Mouse (Mus musculus) neutrophil, adult 5-6 weeks (primary cell): ENCODE measurements around the gene Flt3l. TPM values are rescaled to one million over a fixed set of nuclear protein-coding genes. Genes with fewer than 3 reads are reported as not detected.
"Not testable (repeated sequence)": the region's sequence is repeated elsewhere in the genome, so short reads cannot be mapped to it uniquely, and the experiment has no call there.

ENCODE experiments used
- ATAC-seq: fragments of 151-379, 151-347 bp; 2 replicates; pipeline ENCODE4 v1.8.0; 2017; ENCODE audit warnings: mild to moderate bottlenecking, moderate TSS enrichment; ENCODE audit not compliant: insufficient number of reproducible peaks, poor library complexity, low FRiP score, severe bottlenecking; ENCODE audit errors: extremely low read depth
- total RNA-seq: library from RNA; stranded (forward); fragments of 200-1000 nt; gene quantifications from 2 replicates; pipeline ENCODE4 v1.2.3, GENCODE M21; 2017

Gene Flt3l
- 34.4 and 37.5 TPM in 2 replicates for total RNA-seq

DNA sequence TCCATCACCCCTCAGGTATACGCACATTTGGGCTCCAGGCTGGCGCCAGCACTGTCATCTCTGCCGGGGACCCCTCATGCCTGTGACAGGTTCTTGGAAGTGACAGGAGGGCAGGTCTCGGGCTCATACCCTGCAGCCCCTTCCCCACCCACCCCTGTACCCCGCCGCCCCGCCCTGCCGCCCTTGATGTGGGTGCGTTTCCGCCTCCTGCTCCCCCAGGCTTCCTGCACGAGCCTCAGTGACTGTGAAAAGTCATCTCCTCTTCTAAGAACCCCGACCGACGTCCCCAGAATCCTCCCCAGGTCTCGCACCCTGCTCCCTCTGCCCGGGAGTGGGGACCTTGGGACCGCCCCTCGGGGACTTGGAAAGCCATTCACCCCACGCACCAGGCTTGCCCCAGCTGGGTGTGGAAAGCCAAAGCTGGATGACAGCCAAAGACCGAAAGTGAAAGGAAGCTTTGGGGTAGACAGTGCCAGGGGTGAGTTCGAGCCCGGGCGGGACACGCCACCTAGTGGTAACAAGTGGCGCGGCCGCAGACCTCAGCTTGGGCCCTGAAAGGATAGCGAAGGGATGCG, at the start of gene Flt3l, which contains the start of gene Gm45713:
TSS of gene Flt3l (minus strand) at position 440 of the 575 bp plus-strand sequence.
TSS of gene Gm45713 (minus strand) at position 239 of the 575 bp plus-strand sequence.
- ATAC-seq = peak; percentile 90

DNA sequence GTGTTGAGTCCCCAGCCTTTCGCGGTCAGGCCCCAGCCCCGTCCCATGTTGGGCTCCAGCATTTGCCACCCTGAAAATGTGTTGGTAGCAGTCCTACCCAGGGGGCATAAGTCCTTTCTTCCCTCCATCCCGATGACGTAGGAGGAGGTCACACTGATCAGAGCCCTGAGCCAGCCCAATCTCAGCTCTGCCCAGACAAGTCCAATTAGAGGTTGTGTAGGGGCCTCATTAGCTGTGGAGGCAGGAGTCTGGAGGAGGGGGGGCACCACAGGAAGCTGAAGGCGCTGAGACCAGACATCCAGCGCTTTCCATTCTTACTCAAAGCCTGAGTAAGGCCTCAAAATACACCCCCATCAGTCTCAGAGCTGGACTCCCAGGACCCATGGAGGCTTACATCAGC, 49.7 kb upstream of the Flt3l start:
- no peak for ATAC-seq

DNA sequence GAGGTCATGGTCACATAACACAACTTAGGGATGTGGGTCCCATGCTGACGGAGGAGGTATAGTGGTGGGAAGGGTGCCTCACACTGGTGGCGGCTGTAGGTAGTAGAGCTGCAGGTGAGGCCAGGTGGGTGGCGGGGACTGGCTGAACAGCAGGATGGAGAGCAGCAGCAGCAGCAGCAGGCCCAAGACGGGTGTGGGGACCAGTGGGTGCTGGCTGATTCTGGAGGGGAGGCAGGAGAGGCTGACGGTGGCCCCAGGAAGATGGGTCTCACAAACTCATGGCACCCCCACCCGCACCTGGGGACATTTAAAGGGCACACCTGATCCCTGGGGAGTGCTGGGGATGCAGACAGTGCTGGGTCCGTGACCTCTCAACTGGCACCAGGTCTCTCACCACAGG, 47.4 kb upstream of the Flt3l start:
- no peak for ATAC-seq

DNA sequence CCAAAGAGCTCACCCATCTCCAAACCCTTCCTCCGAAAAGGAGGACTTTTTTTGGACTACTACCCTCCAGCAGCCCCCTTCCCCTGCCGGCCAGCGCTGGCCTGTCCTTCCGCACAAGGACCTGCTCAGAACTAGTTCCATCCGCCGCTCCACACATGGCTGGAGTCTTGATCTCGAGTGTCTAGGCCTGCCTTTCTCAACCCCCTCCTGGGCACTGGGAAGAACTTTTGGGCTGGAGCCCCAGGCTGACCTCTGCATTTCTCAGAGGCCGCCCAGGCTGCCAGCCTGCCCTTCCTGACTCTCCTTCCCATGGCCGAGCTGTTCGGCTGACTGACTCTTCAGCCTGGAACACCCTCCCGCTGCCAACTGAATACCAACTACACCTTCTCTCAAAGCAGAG, 46.4 kb upstream of the Flt3l start:
- no peak for ATAC-seq

DNA sequence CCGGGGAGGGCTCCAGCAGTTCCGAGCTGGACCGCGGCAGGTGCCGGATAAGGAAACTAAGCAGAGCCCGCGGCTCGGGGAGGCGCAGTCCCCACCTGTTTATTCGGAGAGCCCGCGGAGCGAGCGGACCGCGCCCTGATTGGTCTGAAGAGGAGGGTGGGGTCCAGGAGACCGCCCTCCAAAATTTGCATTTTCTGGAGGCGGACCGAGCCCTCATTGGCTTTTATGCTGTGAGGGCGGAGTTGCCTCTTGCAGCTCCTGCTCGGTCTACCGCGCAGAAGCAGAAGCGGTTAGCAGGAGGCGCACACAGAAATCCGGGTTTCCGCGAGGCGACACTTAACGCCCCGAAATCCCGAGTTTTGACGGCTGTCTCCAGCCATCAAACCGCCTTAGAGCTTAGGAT, 46.0 kb upstream of the Flt3l start:
- peak; percentile 83 for ATAC-seq

DNA sequence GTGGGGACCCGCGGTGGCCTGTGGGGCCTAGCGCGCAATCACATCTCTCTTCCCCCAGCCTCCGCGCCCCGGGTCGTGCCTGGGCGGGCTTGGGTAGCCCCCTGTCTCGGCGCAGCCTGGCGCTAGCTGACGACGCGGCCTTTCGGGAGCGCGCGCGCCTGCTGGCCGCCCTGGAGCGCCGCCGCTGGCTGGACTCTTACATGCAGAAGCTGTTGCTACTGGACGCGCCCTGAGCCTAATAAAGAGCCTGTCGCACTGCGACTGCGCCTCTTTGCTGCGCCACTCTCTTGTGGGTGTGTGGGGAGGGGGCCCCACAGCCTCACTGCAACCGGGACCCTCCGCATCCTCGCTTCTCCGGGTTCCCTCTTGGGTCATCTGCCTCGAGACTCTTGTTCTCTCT, 45.3 kb upstream of the Flt3l start:
- no peak for ATAC-seq

DNA sequence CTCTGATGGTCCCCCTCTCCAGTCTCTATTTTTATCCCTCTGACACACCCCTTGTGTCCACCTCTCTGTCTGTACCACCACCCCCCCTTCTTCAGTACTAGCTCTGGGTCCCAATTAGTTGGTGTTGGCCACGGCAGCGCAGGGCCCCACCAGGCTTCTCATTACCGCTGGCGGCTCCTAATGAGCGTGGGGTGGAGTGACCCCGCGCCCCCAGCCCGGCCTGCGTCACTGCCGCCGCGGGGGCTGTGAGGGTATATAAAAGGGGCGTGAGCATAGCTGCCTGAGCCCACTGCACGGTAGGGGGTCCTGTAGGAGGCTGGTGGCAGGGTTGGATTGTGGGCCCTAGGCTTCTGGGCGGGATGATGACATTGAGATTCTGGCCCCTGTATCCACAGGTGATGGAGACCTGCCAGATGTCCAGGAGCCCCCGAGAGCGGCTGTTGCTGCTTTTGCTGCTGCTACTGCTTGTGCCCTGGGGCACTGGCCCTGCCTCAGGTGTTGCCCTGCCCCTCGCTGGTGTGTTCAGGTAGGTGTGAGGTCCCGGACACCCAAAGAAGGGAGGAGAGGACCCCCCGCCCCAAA, 44.8 kb upstream of the Flt3l start, which contains the start of gene Pth2:
TSS of gene Pth2 (plus strand) at position 100 of the 582 bp plus-strand sequence.
- no peak for ATAC-seq

DNA sequence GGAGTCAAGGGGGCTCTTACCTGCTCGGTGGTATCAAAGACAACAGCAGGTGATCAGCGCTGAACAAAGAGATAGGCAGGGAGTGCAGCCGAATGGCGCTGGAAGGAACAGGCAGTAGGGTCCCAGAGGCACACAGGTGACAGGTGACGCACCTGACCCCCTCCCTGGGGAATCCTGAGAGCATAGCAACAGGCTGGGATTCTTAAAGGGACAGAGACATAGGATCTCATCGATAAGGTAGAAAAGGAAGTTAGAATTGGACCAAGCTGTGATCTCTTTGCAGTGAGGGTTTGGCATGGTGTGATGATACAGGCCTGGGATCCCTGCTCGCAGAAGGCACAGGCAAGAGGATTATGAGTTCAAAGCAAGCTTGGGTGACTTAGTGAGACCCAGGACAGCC, 43.2 kb upstream of the Flt3l start, which contains the start of gene Gfy:
TSS of gene Gfy (minus strand) at position 101 of the 400 bp plus-strand sequence.
- ATAC-seq = no peak

DNA sequence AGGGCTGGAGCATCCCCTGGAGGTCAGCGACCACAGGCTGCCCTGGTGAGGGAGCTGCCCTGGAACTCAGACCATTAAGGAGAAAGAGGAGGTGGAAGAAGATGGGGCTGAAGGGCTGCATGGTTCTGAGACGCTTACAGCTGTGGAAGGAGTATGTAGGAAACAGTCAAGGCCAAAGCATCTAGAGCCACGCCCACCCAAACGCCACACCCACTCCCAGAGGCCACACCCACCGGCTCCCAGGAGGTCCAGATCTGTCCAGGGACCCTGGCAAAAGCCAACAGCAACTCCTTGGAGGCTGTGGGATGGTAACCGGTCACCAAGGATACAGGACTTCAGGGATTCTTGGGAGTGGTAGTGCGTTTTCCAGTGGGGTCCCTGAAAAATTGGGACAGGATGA, 42.3 kb upstream of the Flt3l start:
- ATAC-seq = no peak

DNA sequence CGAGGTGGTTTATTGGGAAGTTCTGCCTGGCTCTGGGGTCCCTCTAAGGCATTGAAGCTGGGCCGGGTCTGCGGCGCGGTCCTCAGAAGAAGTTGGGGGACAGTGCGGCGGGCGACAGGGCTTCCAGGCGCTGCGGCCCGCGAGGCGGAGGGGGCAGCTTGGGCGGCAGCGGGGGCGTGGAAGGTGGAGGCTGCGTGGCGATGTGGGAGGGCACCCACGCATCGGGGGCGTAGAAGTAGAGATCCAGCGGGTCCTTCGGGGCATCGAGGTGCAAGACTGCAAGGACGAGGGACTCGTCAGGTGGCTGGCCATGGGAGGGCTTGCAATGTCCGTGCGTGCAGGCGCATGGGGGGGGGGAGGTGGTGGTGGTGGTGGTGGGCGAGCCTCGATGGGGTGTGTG, 40.1 kb upstream of the Flt3l start:
- no peak for ATAC-seq

DNA sequence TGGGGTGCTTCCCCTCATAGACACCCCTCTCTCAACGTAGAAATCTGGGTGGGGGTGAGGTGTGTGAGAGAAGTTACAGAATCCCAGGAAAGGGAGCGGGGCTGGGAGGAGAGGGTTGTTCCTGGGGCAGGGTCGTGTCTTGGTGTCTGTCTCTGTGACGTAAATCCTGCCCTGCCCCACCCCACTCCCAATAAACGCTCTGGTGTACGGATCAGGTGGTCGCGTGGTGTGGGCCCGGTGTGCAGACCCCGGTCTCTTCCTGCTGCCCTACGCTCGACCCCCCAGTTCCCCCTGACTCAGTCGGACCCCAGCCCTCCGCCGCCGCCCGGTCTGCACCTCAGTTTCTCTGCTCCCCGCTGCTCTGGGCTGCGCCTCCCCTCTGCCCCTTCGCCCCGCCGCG, 39.7 kb upstream of the Flt3l start:
- no peak for ATAC-seq

DNA sequence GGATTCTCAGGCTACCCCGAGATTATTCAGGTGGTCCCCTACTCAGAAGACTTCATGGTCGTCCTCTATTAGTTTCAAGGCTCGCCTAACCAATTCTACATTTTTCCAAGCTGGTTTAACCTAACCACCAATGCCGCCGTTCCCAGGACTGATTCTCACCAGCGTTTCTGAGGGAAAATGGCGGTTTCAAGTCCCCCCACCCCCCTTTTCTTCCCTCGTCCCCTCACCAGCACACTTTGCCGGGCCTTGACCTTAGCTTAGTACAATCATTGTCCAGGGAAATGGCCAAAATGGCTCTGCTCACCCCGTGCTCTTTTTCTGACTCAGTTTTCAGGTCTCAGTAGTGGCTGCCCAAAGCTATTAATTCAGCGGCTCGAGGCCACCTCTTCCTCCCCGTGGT, 39.2 kb upstream of the Flt3l start:
- no peak for ATAC-seq

DNA sequence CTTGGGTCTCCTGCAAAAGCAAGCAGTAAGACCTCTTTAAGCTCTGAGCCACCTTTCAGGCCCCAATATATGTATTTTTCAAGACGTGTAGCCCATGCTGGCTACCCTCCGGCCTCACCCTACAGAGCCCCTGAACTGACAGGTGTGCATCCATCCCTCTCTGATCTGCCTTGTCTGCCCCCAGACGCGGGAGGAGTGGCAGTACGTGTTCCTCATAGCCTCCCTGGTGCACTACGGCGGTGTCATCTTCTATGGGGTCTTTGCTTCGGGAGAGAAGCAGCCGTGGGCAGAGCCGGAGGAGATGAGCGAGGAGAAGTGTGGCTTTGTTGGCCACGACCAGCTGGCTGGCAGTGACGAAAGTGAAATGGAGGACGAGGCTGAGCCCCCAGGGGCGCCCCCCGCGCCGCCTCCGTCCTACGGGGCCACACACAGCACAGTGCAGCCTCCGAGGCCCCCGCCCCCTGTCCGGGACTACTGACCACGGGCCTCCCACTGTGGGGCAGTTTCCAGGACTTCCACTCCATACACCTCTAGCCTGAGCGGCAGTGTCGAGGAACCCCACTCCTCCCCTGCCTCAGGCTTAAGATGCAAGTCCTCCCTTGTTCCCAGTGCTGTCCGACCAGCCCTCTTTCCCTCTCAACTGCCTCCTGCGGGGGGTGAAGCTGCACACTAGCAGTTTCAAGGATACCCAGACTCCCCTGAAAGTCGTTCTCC, 38.5 kb upstream of the Flt3l start:
- no peak for ATAC-seq

DNA sequence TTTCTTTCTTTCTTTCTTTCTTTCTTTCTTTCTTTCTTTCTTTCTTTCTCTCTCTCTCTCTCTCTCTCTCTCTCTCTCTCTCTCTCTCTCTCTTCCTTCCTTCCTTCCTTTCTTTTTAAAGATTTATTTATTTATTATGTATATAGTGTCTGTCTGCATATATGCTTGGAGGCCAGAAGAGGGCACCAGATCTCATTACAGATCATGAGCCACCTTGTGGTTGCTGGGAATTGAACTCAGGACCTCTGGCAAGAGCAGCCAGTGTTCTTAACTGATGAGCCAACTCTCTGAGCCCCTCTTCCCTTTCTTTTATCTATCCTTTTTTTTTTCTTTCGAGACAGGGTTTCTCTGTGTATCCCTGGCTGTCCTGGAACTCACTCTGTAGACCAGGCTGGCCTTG, 37.5 kb upstream of the Flt3l start:
- not testable (repeated sequence) for ATAC-seq

DNA sequence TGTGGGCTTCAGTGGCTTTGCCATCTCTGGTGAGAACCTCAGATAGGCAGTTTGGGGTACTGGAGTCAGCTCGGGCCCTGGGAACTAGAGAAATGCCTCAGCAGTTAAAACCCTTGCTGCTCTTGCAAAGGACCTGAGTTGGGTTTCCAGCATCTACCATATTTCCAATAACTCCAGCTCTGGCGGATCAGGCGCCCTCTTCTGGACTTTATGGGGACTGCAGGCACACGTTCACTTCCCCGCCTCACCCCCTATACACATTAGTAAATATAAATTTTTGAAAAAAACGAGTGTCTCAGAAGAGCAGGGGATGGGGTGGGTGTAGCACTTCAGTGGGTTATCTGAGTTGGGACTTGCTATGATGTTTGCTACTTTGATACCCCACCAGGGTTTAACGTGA, 36.7 kb upstream of the Flt3l start:
- no peak for ATAC-seq

DNA sequence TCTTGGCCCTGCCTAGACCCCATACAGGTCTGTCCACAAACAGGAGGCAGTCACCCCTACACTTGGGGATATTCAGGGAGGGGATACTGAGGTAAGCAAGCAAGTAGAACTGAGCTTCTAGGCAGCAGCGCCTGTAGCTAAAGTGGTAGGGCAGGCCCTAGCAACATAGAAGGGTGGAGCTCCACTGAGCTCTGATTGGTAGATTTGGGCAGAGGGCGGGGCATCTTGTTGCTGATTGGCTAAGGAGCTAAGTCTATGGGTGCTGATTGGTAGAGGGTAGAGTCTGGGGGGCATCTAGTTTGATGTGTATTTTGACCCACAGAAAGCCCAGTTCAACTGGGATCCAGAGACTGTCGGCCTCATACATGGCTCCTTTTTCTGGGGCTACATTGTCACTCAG, 33.3 kb upstream of the Flt3l start:
- ATAC-seq = no peak

DNA sequence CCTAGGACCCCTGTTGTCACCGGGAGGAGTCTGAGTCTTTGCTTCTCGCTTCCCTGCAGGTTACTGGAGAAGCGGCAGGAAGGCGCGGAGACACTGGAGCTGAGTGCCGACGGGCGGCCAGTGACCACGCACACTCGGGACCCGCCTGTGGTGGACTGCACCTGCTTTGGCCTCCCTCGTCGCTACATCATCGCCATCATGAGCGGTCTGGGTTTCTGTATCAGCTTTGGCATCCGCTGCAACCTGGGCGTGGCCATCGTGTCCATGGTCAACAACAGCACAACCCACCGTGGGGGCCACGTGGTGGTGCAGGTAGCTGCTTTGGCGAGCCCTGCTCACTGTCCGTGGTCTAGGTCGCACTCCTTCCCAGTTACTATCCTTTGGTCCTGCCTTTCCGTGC, 32.4 kb upstream of the Flt3l start:
- ATAC-seq = no peak

DNA sequence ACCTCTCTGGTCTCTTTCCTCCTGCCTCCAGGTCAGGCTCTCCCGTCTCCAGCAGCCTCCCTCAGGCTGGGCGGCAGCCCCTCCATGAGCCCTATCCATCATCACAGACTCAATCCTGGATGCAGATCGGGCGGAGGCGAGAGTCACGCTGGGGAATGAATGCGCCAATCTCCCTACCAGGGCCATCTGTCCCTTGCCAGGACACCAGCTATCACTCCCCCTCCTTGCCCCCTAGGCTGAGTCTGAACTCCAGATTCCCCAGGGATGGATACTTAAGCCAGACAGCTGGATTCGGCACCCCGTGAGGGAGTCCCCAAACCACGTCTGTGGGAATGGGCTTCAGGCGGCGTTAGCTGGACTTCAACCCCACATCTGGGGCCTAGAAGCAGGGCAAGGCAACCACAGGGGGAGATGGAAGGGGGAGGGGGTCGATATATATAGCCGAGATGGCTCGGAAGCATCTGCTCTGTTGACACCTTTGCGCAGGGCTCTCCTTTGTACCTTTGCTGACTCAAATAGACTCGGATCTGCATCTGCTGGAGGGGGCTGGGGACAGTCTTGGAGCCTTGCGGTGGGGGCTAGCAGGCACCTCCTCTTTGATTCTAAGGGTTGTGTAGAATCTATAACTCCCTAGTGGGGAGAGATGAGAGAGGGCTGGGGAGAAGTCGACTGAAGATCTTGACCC, 31.7 kb upstream of the Flt3l start:
- ATAC-seq = no peak

DNA sequence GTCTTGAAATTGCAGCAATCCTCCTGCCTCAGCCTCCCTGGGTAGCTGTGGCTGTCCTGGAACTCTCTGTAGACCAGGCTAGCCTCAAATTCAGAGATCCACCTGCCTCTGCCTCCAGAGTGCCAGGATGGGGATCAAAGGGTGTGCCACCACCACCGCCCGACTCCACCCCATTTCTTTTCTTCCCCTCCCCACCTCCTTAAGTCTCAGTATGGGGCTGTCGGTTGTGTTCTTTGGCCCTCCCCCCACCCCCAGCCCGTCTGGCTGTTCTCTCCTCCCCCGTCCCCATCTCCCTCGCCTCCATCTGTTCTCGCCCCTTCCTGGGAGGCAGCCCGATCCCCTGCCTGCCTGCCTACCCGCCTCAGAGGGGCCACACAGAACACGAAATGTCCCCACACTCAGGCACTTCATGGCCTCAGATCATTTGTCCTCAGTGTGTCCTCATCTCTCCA, 30.7 kb upstream of the Flt3l start:
- no peak for ATAC-seq

DNA sequence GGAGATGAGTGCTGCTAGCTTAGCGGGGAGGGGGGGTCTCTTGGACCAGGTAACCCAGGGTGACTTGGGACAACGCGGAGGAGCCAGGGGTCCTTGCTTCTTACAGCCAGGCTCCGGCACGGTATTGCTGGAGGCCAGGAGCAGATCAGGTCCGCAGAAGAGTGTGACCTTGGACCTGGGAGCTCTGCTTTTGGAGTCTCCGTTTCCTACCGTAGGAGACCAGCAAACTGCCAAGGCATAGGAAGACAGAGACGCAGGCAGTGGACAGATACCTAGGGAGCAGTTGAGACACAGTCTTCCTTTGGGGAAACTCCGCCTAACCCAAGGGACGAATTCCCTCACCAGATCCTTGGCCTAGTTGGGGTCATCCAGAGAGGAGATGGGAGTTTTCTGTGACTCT, 29.5 kb upstream of the Flt3l start:
- no peak for ATAC-seq
